Mouse (Mus musculus) urinary bladder, postnatal 0 days (tissue): Measurements from ENCODE around the gene Foxq1. TPM values are rescaled to one million over a fixed set of nuclear protein-coding genes. Genes with fewer than 3 reads are reported as not detected.

Experiments used
- polyA plus RNA-seq: library from polyadenylated mRNA; unstranded; fragments of >200 nt; fragmentation: Nextera tagmentation; extraction: Ambion mirVana; gene quantifications from 2 replicates; pipeline ENCODE4 v1.2.1, GENCODE M21; 2015

The Foxq1 gene
- polyA plus RNA-seq, result 19.4 and 21.7 TPM in 2 replicates

GRCm38 (mm10) chr13:31555834-31556233 is at the start of gene Foxq1:
Gene Foxq1 (plus strand): TSS chr13:31556134.

GRCm38 (mm10) chr13:31558521-31559418 is 2.8 kb downstream of the Foxq1 start, which contains the start of gene A530084C06Rik:
Gene A530084C06Rik (minus strand): TSS chr13:31559333.

Other genes starting within 250 kb of the Foxq1 start
- gene A530084C06Rik, start 3.2 kb downstream of the Foxq1 start, polyA plus RNA-seq, result not detected in 2 replicates
- gene Foxf2, start 69.7 kb downstream of the Foxq1 start, polyA plus RNA-seq, result 5.2 and 5.9 TPM in 2 replicates